Mouse (Mus musculus) ES-Bruce4 (cell line): ENCODE results near the gene Fam187b. TPM values are rescaled to one million over a fixed set of nuclear protein-coding genes. Genes with fewer than 3 reads are reported as not detected.
"Not testable (repeated sequence)": the region's sequence is repeated elsewhere in the genome, so short reads cannot be mapped to it uniquely, and the experiment has no call there.

Experiments used
- H3K27ac ChIP-seq: 2 replicates; pipeline ENCODE4 v1.5.1; 2012; ENCODE audit warnings: low read length, inconsistent platforms; ENCODE audit not compliant: insufficient read depth
- H3K27me3 ChIP-seq: 2 replicates; pipeline ENCODE4 v1.6.1; 2012; ENCODE audit warnings: mild to moderate bottlenecking, low read length, inconsistent platforms; ENCODE audit not compliant: control insufficient read depth, poor library complexity, insufficient read depth, severe bottlenecking
- H3K36me3 ChIP-seq: 2 replicates; pipeline ENCODE4 v1.6.1; 2012; ENCODE audit warnings: inconsistent platforms, mild to moderate bottlenecking, low read length, moderate library complexity; ENCODE audit not compliant: control insufficient read depth, poor library complexity, insufficient read depth, severe bottlenecking
- H3K4me1 ChIP-seq: one replicate; pipeline ENCODE4 v1.8.1; 2011; ENCODE audit warnings: low read length; ENCODE audit not compliant: control insufficient read depth, insufficient read depth
- H3K4me3 ChIP-seq: 2 replicates; pipeline ENCODE4 v1.5.1; 2011; ENCODE audit warnings: low read depth, mild to moderate bottlenecking, low read length
- H3K9ac ChIP-seq: 2 replicates; pipeline ENCODE4 v1.6.1; 2012; ENCODE audit warnings: low read depth, mild to moderate bottlenecking, inconsistent platforms; ENCODE audit not compliant: poor library complexity, severe bottlenecking
- H3K9me3 ChIP-seq: replicated peaks from 2 replicates; pipeline ENCODE4 v1.6.1; 2012; ENCODE audit warnings: mild to moderate bottlenecking, low read length, inconsistent platforms; ENCODE audit not compliant: control insufficient read depth, poor library complexity, insufficient read depth, severe bottlenecking
- CTCF ChIP-seq: IDR thresholded peaks from one replicate; pipeline ENCODE4 v1.8.1; 2011; ENCODE audit warnings: low read depth, low read length
- EP300 ChIP-seq: IDR thresholded peaks from 2 replicates; pipeline ENCODE4 v1.6.1; 2011; ENCODE audit warnings: low read depth, low read length; ENCODE audit not compliant: insufficient read depth
- POLR2A ChIP-seq: IDR thresholded peaks from one replicate; pipeline ENCODE4 v1.8.1; 2011; ENCODE audit warnings: low read length; ENCODE audit not compliant: insufficient read depth
- polyA plus RNA-seq: library from polyadenylated mRNA; stranded (reverse); fragments of >200 nt; gene quantifications from 2 replicates; pipeline ENCODE4 v1.2.4, GENCODE M21; 2011; ENCODE audit warnings: low read depth; ENCODE audit not compliant: missing spikeins, insufficient read depth, insufficient read length

The Fam187b gene
- polyA plus RNA-seq, 1 experiment = 3.4 TPM

GRCm38 (mm10) chr7:30943909-30944635, 29.5 kb upstream of the Fam187b start, which contains the start of gene Hamp:
Hamp (minus strand) TSS chr7:30944032.
- Histone ChIP-seq H3K4me3 (no peak within 1 kb of the TSS), H3K27me3 (no peaks in the 10 kb centered on the region), H3K4me1 (no peaks in the 10 kb centered on the region), H3K9me3 (no peaks in the 10 kb centered on the region), H3K36me3 (peaks cover 2% of the 10 kb centered on the region), H3K9ac (no peak within 1 kb of the TSS), H3K27ac (no peak within 1 kb of the TSS)
- TF ChIP-seq EP300 (no peak), POLR2A (no peak), CTCF (no peak)

- not testable (repeated sequence) for H3K9me3 ChIP-seq, H3K4me1 ChIP-seq, H3K27ac ChIP-seq, H3K9ac ChIP-seq, H3K36me3 ChIP-seq, H3K4me3 ChIP-seq, H3K27me3 ChIP-seq
Observed at GRCm38 (mm10) chr7:30944706-30945105, 28.9 kb upstream of the Fam187b start.

- not testable (repeated sequence) for H3K9me3 ChIP-seq, H3K4me1 ChIP-seq, H3K27me3 ChIP-seq, H3K9ac ChIP-seq, H3K4me3 ChIP-seq, H3K36me3 ChIP-seq, H3K27ac ChIP-seq
Observed at GRCm38 (mm10) chr7:30945466-30945865, 28.1 kb upstream of the Fam187b start.

GRCm38 (mm10) chr7:30945876-30946275, 27.7 kb upstream of the Fam187b start:
- H3K36me3 ChIP-seq = peaks cover 6% of the 10 kb centered on the region
- H3K4me1 ChIP-seq = no peaks in the 10 kb centered on the region
- no peak overlapping the region for H3K9ac ChIP-seq
- TF ChIP-seq POLR2A (no peak), EP300 (no peak), CTCF (no peak)
- no peaks in the 10 kb centered on the region for H3K27me3 ChIP-seq
- H3K9me3 ChIP-seq = no peaks in the 10 kb centered on the region
- H3K4me3 ChIP-seq = no peak overlapping the region
- no peak overlapping the region for H3K27ac ChIP-seq

- not testable (repeated sequence) for H3K4me3 ChIP-seq, H3K9me3 ChIP-seq, H3K27me3 ChIP-seq, H3K4me1 ChIP-seq, H3K27ac ChIP-seq, H3K9ac ChIP-seq
- H3K36me3 ChIP-seq = peaks cover 18% of the 10 kb centered on the region
Observed at GRCm38 (mm10) chr7:30949902-30950301, 23.7 kb upstream of the Fam187b start.

- no peaks in the 10 kb centered on the region for H3K9me3 ChIP-seq
- H3K4me1 ChIP-seq = no peaks in the 10 kb centered on the region
- H3K27me3 ChIP-seq = no peaks in the 10 kb centered on the region
- H3K9ac ChIP-seq = no peak overlapping the region
- no peak overlapping the region for H3K27ac ChIP-seq
- H3K36me3 ChIP-seq = peaks cover 18% of the 10 kb centered on the region
- H3K4me3 ChIP-seq = no peak overlapping the region
- TF ChIP-seq POLR2A = no peak
- TF ChIP-seq CTCF = no peak
- TF ChIP-seq EP300 = no peak
Observed at GRCm38 (mm10) chr7:30952441-30953265, 20.9 kb upstream of the Fam187b start.
